Mouse (Mus musculus): ENCODE measurements around the gene Arl2bp. TPM values are rescaled to one million over a fixed set of nuclear protein-coding genes. Genes with fewer than 3 reads are reported as not detected.
A peak's percentile ranks its signal among the peaks of the same experiment; 100 is the strongest.

Arl2bp gene
- polyA plus RNA-seq, 1 experiment from 2014 or later: 108 TPM

DNA sequence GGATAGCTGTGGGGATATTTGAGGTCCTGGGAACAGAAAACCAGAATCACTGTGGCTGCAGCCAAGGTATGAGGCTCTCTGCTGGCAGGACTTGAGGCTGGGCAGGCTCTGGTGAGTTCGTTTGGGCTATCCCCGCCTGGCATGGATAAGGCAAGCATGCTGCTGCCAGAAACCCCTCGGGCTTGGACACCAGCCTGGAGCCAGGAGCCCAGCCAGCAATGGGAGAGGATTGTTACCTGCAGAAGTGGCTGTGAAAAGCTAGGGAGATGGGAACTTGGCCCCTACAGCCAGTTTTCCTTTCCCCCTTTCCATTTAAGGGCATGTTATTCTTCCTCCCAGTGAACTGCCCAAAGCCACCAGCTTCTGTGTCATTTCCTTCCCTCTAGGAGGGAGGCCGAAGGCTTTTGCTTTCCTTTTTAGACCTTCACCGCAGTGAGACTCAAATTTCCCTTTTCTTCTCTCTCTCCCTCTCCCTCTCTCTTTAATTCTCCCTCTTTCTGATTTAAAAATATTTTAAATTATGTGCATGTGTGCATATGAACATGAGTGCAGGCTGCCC, 44.8 kb downstream of the Arl2bp start:
- Histone ChIP-seq H3K4me3 (ENCODE audit: low read depth, low read length) (no peak overlapping the region), H3K36me3 (ENCODE audit: control insufficient read depth, insufficient read depth, low read length) (no peaks in the 10 kb centered on the region), H3K27ac (ENCODE audit: low read depth, low read length) (no peak overlapping the region), H3K4me1 (ENCODE audit: control insufficient read depth, insufficient read depth, low read length) (no peaks in the 10 kb centered on the region), H3K9ac (ENCODE audit: low read length) (no peak overlapping the region), H3K9me3 (ENCODE audit: control insufficient read depth, low read length) (no peaks in the 10 kb centered on the region), H3K27me3 (ENCODE audit: control insufficient read depth, insufficient read depth, low read length) (no peaks in the 10 kb centered on the region), H3K4me2 (no peak overlapping the region)
- no peak for ATAC-seq (ENCODE audit: low FRiP score)
- no peak for DNase-seq (ENCODE audit: low spot score, missing footprints)
- 71% methylated on average over 5 of the region's 5 CpGs for WGBS

GRCm38 (mm10) chr8:94714556-94714955, 48.2 kb downstream of the Arl2bp start:
- H3K4me1 ChIP-seq (ENCODE audit: control insufficient read depth, insufficient read depth, low read length): no peaks in the 10 kb centered on the region
- H3K4me2 ChIP-seq: no peak overlapping the region
- H3K9ac ChIP-seq (ENCODE audit: low read length): no peak overlapping the region
- DNase-seq (ENCODE audit: low spot score, missing footprints): peak; percentile 17
- H3K36me3 ChIP-seq (ENCODE audit: control insufficient read depth, insufficient read depth, low read length): no peaks in the 10 kb centered on the region
- H3K9me3 ChIP-seq (ENCODE audit: control insufficient read depth, low read length): no peaks in the 10 kb centered on the region
- no peak for ATAC-seq (ENCODE audit: low FRiP score)
- WGBS: 45% methylated on average over 5 of the region's 5 CpGs
- H3K4me3 ChIP-seq (ENCODE audit: low read depth, low read length): no peak overlapping the region
- H3K27ac ChIP-seq (ENCODE audit: low read depth, low read length): no peak overlapping the region
- H3K27me3 ChIP-seq (ENCODE audit: control insufficient read depth, insufficient read depth, low read length): no peaks in the 10 kb centered on the region

DNA sequence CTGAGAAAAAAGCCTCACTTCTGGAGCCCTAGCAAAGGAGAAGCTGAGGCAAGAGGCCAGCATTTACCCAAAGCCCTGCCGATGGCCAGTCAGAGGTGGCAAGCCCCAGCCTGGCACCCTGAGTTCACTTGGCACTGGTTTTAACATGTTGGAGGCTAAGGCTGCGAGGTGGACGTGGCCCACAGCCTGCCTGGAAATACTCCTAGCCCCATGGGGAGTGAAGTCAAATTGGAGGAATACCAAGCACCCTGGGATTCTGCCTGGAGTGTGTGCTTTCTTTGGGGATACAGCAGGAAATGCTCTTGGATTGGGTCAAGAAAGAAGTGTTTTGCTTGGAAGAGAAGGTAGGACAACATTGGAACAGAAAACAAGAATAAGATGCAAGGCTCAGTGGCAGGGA, 49.5 kb downstream of the Arl2bp start:
- H3K27ac ChIP-seq (ENCODE audit: low read depth, low read length): no peak overlapping the region
- ATAC-seq (ENCODE audit: low FRiP score) (no peak), DNase-seq (ENCODE audit: low spot score, missing footprints) (peak; percentile 44)
- H3K4me3 ChIP-seq (ENCODE audit: low read depth, low read length): no peak overlapping the region
- H3K27me3 ChIP-seq (ENCODE audit: control insufficient read depth, insufficient read depth, low read length): no peaks in the 10 kb centered on the region
- no peaks in the 10 kb centered on the region for H3K9me3 ChIP-seq (ENCODE audit: control insufficient read depth, low read length)
- H3K9ac ChIP-seq (ENCODE audit: low read length): no peak overlapping the region
- H3K4me1 ChIP-seq (ENCODE audit: control insufficient read depth, insufficient read depth, low read length): no peaks in the 10 kb centered on the region
- H3K36me3 ChIP-seq (ENCODE audit: control insufficient read depth, insufficient read depth, low read length): no peaks in the 10 kb centered on the region
- 84% methylated on average over 3 of the region's 3 CpGs for WGBS
- H3K4me2 ChIP-seq: no peak overlapping the region

GRCm38 (mm10) chr8:94716841-94717240, 50.4 kb downstream of the Arl2bp start:
- 93% methylated on average over 1 of the region's 1 CpGs for WGBS

More at GRCm38 (mm10) chr8:94716841-94717240, 50.4 kb downstream of the Arl2bp start:
- H3K27me3 ChIP-seq (ENCODE audit: control insufficient read depth, insufficient read depth, low read length): no peaks in the 10 kb centered on the region
- DNase-seq (ENCODE audit: low spot score, missing footprints) (no peak), ATAC-seq (ENCODE audit: low FRiP score) (no peak)
- H3K9me3 ChIP-seq (ENCODE audit: control insufficient read depth, low read length): no peaks in the 10 kb centered on the region
- no peak overlapping the region for H3K9ac ChIP-seq (ENCODE audit: low read length)
- H3K4me1 ChIP-seq (ENCODE audit: control insufficient read depth, insufficient read depth, low read length): no peaks in the 10 kb centered on the region
- H3K4me2 ChIP-seq: no peak overlapping the region
- no peak overlapping the region for H3K4me3 ChIP-seq (ENCODE audit: low read depth, low read length)
- H3K36me3 ChIP-seq (ENCODE audit: control insufficient read depth, insufficient read depth, low read length): no peaks in the 10 kb centered on the region
- no peak overlapping the region for H3K27ac ChIP-seq (ENCODE audit: low read depth, low read length)

Other genes with a start within 250 kb of the Arl2bp start
- gene Nlrc5, start 232.2 kb upstream of the Arl2bp start, polyA plus RNA-seq (2014; fragmentation: Nextera tagmentation; extraction: Ambion mirVana): 0.23 TPM in 1 of 2 replicates, not detected in the other
- gene Cpne2, start 133.6 kb upstream of the Arl2bp start, polyA plus RNA-seq (2014; fragmentation: Nextera tagmentation; extraction: Ambion mirVana): 11.1 and 12.4 TPM in 2 replicates
- gene Rspry1, start 64.7 kb upstream of the Arl2bp start, polyA plus RNA-seq (2014; fragmentation: Nextera tagmentation; extraction: Ambion mirVana): 50.7 and 51.9 TPM in 2 replicates
- 107 and 127 TPM in 2 replicates for gene Fam192a, start 64.6 kb upstream of the Arl2bp start, polyA plus RNA-seq (2014; fragmentation: Nextera tagmentation; extraction: Ambion mirVana)
- 0.66 TPM in 1 of 2 replicates, not detected in the other for gene Pllp, start 29.7 kb downstream of the Arl2bp start, polyA plus RNA-seq (2014; fragmentation: Nextera tagmentation; extraction: Ambion mirVana)
- not detected in 2 replicates for gene Ccl22, start 79.0 kb downstream of the Arl2bp start, polyA plus RNA-seq (2014; fragmentation: Nextera tagmentation; extraction: Ambion mirVana)
- gene Cx3cl1, start 105.4 kb downstream of the Arl2bp start, polyA plus RNA-seq (2014; fragmentation: Nextera tagmentation; extraction: Ambion mirVana): 9.4 and 10.4 TPM in 2 replicates
- gene Ccl17, start 143.9 kb downstream of the Arl2bp start, polyA plus RNA-seq (2014; fragmentation: Nextera tagmentation; extraction: Ambion mirVana): not detected in 2 replicates
- gene Coq9, start 171.7 kb downstream of the Arl2bp start, polyA plus RNA-seq (2014; fragmentation: Nextera tagmentation; extraction: Ambion mirVana): 49.4 and 51.5 TPM in 2 replicates
- gene Ciapin1, start 171.8 kb downstream of the Arl2bp start, polyA plus RNA-seq (2014; fragmentation: Nextera tagmentation; extraction: Ambion mirVana): 134 and 154 TPM in 2 replicates
- gene Polr2c, start 190.8 kb downstream of the Arl2bp start, polyA plus RNA-seq (2014; fragmentation: Nextera tagmentation; extraction: Ambion mirVana): 160 and 169 TPM in 2 replicates
- gene Dok4, start 209.7 kb downstream of the Arl2bp start, polyA plus RNA-seq (2014; fragmentation: Nextera tagmentation; extraction: Ambion mirVana): 12.0 and 12.9 TPM in 2 replicates

All from midbrain, embryonic 11.5 days (tissue).